Mouse (Mus musculus) adrenal gland, postnatal 14 days (tissue): ENCODE results near the gene Skap1. TPM values are rescaled to one million over a fixed set of nuclear protein-coding genes. Genes with fewer than 3 reads are reported as not detected.
A peak's percentile ranks its signal among the peaks of the same experiment; 100 is the strongest.

Experiments
- DNase-seq: peaks from one replicate; pipeline ENCODE4 v3.0.0; 2021; ENCODE audit warnings: mixed read lengths
- total RNA-seq: library from RNA; stranded (reverse); gene quantifications from 2 replicates; pipeline ENCODE4 v1.2.3, GENCODE M21; 2021

Skap1 gene
- total RNA-seq, 1 experiment from 2014 or later: 4.0 TPM

- DNase-seq: no peak
Observed at GRCm38 (mm10) chr11:96564088-96564487, 99.7 kb downstream of the Skap1 start.

- peak; percentile 42 for DNase-seq
Observed at GRCm38 (mm10) chr11:96572515-96572914, 108.1 kb downstream of the Skap1 start.

GRCm38 (mm10) chr11:96576491-96577427, 112.4 kb downstream of the Skap1 start:
- DNase-seq: no peak

- no peak for DNase-seq
Observed at GRCm38 (mm10) chr11:96578551-96579283, 114.3 kb downstream of the Skap1 start.

GRCm38 (mm10) chr11:96581604-96582384, 117.4 kb downstream of the Skap1 start:
- peak; percentile 71 for DNase-seq

- no peak for DNase-seq
Observed at GRCm38 (mm10) chr11:96582595-96582994, 118.2 kb downstream of the Skap1 start.

GRCm38 (mm10) chr11:96589828-96590227, 125.4 kb downstream of the Skap1 start:
- DNase-seq: no peak

GRCm38 (mm10) chr11:96595890-96596289, 131.5 kb downstream of the Skap1 start:
- no peak for DNase-seq

- DNase-seq: no peak
Observed at GRCm38 (mm10) chr11:96596301-96596700, 131.9 kb downstream of the Skap1 start.

GRCm38 (mm10) chr11:96602806-96603205, 138.4 kb downstream of the Skap1 start:
- DNase-seq: no peak

- no peak for DNase-seq
Observed at GRCm38 (mm10) chr11:96604306-96604705, 139.9 kb downstream of the Skap1 start.

- no peak for DNase-seq
Observed at GRCm38 (mm10) chr11:96604751-96605450, 140.5 kb downstream of the Skap1 start.

GRCm38 (mm10) chr11:96605516-96605915, 141.1 kb downstream of the Skap1 start:
- no peak for DNase-seq

GRCm38 (mm10) chr11:96612596-96612995, 148.2 kb downstream of the Skap1 start:
- no peak for DNase-seq

- peak; percentile 22 for DNase-seq
Observed at GRCm38 (mm10) chr11:96616792-96617191, 152.4 kb downstream of the Skap1 start.

GRCm38 (mm10) chr11:96618789-96619445, 154.5 kb downstream of the Skap1 start:
- DNase-seq: no peak

GRCm38 (mm10) chr11:96619576-96619975, 155.2 kb downstream of the Skap1 start:
- no peak for DNase-seq

GRCm38 (mm10) chr11:96620006-96620405, 155.6 kb downstream of the Skap1 start:
- DNase-seq: no peak

- no peak for DNase-seq
Observed at GRCm38 (mm10) chr11:96620660-96621059, 156.3 kb downstream of the Skap1 start.

GRCm38 (mm10) chr11:96621167-96621566, 156.8 kb downstream of the Skap1 start:
- DNase-seq: peak; percentile 93

GRCm38 (mm10) chr11:96622782-96623181, 158.4 kb downstream of the Skap1 start:
- peak; percentile 84 for DNase-seq
